Mouse (Mus musculus): ENCODE measurements around the gene Sla2. TPM values are rescaled to one million over a fixed set of nuclear protein-coding genes. Genes with fewer than 3 reads are reported as not detected.
"Not testable (repeated sequence)": the region's sequence is repeated elsewhere in the genome, so short reads cannot be mapped to it uniquely, and the experiment has no call there.

Sla2 gene
- polyA plus RNA-seq, 1 experiment, result 0.67 TPM

DNA sequence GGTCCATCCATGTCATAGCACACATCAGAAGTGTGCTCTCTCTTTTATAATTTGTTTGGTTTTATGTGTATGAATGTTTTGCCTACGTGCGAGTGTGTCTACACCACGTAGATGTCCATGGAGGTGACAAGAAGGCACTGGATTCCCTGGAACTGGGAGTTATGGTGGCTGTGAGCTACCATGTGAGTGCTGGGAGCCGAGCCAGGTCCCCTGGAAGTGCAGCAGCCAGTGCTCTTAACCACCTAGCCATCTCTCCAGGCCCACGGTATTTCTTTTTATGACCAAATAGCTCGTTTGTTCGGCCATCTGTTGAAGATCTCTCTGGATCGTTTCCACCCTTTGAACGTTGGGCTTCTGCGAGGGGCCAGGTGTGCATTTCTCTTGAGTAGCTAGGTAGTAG, 43.7 kb downstream of the Sla2 start:
- 0 out of 2 replicates have a peak, but pooled peaks cover 1% of the 10 kb centered on the region for H3K4me1 ChIP-seq (ENCODE audit: control insufficient read depth, insufficient read depth, low read length)
- H3K4me3 ChIP-seq (ENCODE audit: insufficient read depth, low read length), result no peak overlapping the region
- H3K27ac ChIP-seq (ENCODE audit: insufficient read depth, low read length), result no peak overlapping the region
- no peak for TF ChIP-seq CTCF (IDR thresholded peaks at IDR 0.05; ENCODE audit: extremely low read depth, insufficient read depth, low read length)
- TF ChIP-seq POLR2A (IDR thresholded peaks at IDR 0.05; ENCODE audit: extremely low read depth, insufficient read depth, low read length), result no peak

DNA sequence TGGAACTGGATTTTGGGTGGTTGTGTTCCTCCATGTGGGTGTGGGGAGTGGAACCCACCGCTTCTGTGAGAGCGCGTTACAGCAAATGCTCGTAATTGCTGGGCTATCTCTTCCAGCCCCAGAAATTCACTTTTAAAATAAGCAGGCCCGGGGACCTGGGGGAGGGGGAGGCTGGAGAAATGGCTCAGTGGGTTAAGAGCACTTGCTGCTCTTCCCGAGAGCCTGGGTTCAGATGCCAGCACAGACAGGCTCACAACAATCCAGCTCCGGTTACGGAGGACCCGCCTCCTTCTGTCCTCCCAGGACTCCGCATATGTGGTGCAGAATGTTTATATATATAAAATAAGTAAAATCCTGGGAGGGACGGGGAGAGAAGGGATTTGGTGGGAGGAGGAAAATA, 44.3 kb downstream of the Sla2 start:
- H3K4me3 ChIP-seq (ENCODE audit: insufficient read depth, low read length), result no peak overlapping the region
- H3K27ac ChIP-seq (ENCODE audit: insufficient read depth, low read length), result no peak overlapping the region
- no peak for TF ChIP-seq CTCF (IDR thresholded peaks at IDR 0.05; ENCODE audit: extremely low read depth, insufficient read depth, low read length)
- no peak for TF ChIP-seq POLR2A (IDR thresholded peaks at IDR 0.05; ENCODE audit: extremely low read depth, insufficient read depth, low read length)
- H3K4me1 ChIP-seq (ENCODE audit: control insufficient read depth, insufficient read depth, low read length), result 0 out of 2 replicates have a peak, but pooled peaks cover 1% of the 10 kb centered on the region

DNA sequence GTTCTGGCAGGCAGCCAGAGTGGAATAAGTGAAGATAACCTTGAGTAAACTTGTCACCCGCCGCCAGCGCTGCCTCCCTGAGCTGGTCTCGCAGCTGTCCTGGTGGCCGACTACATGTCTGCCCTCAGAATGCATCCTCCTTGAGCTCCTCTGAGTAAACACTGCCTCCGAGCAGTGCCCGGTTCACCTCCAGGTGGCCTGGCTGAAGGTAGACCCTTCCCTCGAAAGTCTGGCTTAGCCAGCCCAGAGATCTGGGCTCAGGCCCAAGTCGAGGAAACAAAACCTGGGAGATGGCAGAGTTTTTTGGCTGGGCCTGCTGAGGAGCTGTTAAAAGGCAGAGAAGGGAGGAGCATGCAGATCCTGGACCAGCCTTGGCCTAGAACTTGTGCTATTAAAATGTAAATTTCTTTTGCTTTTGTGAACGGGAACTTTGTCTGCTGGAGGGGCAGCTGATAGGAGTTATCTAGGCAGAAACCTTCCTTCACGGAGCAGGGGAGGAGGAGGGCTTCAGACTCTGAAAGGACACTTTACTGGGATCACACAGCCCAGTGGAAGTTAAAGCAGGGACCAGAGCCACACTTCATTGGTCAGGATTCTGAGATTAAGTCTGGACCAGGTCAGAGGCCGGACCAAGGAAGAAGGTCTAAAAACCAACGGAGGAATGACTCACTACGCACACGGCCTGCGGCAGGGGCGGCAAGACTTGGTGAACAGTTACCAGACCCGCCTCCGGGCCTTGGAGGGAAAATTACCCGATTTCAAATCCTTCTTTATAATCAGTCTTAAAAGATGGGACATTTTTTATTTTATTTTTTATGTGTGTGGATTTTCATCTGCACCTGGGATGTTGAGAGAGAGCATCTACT, 44.9 kb downstream of the Sla2 start:
- H3K4me3 ChIP-seq (ENCODE audit: insufficient read depth, low read length), result no peak overlapping the region
- no peak overlapping the region for H3K27ac ChIP-seq (ENCODE audit: insufficient read depth, low read length)
- H3K4me1 ChIP-seq (ENCODE audit: control insufficient read depth, insufficient read depth, low read length), result 0 out of 2 replicates have a peak, but pooled peaks cover 1% of the 10 kb centered on the region
- TF ChIP-seq CTCF (IDR thresholded peaks at IDR 0.05; ENCODE audit: extremely low read depth, insufficient read depth, low read length) (no peak), POLR2A (IDR thresholded peaks at IDR 0.05; ENCODE audit: extremely low read depth, insufficient read depth, low read length) (no peak)

DNA sequence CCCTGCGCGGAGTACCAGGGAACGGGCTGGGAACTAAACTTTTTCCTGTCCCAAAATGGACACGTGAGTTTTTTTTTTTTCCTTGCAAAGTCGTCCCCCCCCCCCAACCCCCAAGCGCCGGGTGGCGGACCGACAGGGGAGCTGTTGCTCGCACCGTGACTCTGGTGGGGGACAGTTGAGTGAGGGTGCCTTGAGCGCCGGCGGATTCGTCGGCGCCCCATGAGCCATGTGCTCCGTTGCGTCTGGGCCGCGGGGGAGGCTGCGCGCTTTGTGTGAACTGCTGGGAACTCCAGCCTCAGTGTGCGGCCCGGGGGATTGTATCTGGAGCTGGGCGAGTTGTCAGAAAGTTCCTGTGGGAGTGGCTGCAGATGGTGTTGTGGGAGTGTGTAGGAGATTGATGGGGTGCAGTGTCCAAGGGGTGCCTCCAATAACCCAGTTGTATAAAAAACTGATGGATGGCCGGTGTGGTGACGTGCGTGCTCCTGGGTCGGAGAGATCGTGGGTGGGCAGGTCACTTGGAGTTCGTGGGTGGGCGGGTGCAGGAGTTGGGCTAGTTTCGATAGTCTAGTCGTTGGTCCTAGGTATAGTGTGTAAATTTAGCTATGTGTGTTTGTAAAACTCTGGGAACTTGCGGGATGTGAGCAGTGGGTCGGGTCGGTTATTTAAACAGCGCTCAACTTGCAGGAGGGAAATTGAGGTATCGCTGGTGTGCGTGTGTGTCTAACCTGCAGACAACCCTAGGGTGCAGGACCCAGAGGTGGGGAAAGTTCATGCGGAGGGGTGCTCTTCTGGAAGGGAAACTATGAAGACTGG, 45.8 kb downstream of the Sla2 start:
- Histone ChIP-seq H3K4me3 (ENCODE audit: insufficient read depth, low read length) (peak overlapping the region; percentile 1; the same call in 1 of the 2 replicates), H3K4me1 (ENCODE audit: control insufficient read depth, insufficient read depth, low read length) (0 out of 2 replicates have a peak, but pooled peaks cover 1% of the 10 kb centered on the region), H3K27ac (ENCODE audit: insufficient read depth, low read length) (no peak overlapping the region)
- TF ChIP-seq CTCF (IDR thresholded peaks at IDR 0.05; ENCODE audit: extremely low read depth, insufficient read depth, low read length) (no peak), POLR2A (IDR thresholded peaks at IDR 0.05; ENCODE audit: extremely low read depth, insufficient read depth, low read length) (no peak)

DNA sequence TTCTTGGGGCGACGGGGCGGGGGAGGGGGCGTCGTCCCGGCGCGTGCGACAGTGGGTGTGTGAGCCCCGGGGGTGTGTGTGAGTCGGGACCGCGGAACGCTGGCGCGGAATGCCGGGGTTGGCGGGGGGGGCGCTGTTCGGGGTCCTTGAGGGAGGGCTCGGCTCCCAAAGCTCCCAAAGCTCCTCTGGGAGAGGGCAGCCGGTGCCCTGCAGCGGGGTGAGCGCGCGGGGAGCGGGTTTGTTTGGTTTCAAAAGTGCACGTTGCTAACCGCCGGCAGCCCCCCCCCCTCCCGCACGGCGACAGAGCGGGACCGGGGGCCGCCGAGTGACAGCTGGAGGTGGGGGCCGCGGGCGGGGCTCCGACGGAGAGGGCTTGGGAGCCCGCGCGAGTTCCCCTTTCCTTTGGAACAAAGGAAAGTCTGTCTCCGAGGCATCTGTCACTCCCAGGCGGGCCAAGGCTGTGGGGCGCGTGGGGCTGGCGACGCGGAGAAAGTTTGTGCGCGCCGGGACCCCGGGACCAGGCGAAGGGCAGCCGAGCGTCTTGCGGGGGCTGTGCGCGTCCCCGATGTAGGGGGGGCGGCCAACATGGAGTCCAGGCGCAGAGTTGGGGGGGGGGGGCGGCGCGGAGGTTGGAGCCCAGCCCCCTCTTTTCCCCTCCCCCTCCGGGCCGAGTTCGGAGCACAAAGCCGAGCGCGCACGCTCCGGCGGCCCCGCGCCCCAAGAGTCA, 46.5 kb downstream of the Sla2 start:
- TF ChIP-seq POLR2A (IDR thresholded peaks at IDR 0.05; ENCODE audit: extremely low read depth, insufficient read depth, low read length) (no peak), CTCF (IDR thresholded peaks at IDR 0.05; ENCODE audit: extremely low read depth, insufficient read depth, low read length) (no peak)
- H3K4me3 ChIP-seq (ENCODE audit: insufficient read depth, low read length), result peak overlapping the region; percentile 1; the same call in 1 of the 2 replicates
- no peak overlapping the region for H3K27ac ChIP-seq (ENCODE audit: insufficient read depth, low read length)
- 0 out of 2 replicates have a peak, but pooled peaks cover 1% of the 10 kb centered on the region for H3K4me1 ChIP-seq (ENCODE audit: control insufficient read depth, insufficient read depth, low read length)

DNA sequence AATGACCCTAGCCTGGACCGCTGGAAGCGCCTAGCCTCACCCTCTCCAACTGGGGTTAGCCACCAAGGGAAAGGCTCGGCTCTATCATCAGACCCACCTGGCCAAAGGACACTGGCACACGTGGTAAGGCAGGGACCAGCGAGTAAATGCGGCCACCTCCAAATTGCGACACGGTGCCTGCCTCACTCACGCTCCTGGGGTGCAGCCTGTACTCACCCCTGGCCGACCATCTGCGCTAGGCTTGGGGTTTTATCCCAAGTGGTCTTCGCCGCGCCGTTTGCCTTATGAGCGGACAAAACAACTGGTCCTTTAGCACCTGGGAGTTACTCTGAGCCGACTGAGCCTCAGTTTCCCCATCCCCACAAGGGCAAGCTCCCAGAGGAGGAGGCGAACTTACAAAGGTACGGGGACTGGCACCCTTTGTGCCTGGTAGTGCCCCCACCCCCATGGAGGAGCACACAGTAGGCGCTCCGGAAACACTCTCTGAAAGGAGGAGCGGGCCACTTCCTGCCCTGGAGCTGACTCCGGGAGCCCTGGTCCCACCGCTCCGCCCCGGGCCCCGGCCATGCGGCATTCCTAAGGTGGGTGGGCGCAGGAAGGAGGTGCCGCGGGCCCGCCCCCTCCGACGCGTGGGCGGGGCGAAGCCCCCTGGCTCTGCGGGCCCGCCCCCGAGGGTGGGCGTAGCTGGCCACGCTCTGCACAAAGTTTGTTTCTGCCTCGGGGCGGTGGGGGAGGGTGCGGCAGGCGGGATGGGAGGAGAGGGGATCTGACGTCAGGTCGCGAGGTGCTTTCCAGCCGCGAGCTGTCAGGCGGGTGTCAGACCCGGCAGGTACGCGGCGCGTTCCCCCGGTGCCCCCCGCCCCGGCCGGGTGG, 47.4 kb downstream of the Sla2 start, which contains the start of gene Tgif2:
Tgif2 (plus strand) TSS at position 689 of the 873 bp plus-strand sequence.
- H3K4me3 ChIP-seq (ENCODE audit: insufficient read depth, low read length), result peak within 1 kb of the TSS; percentile 1; the same call in 1 of the 2 replicates
- no peak for TF ChIP-seq CTCF (IDR thresholded peaks at IDR 0.05; ENCODE audit: extremely low read depth, insufficient read depth, low read length)
- H3K4me1 ChIP-seq (ENCODE audit: control insufficient read depth, insufficient read depth, low read length), result 0 out of 2 replicates have a peak, but pooled peaks cover 1% of the 10 kb centered on the region
- no peak within 1 kb of the TSS for H3K27ac ChIP-seq (ENCODE audit: insufficient read depth, low read length)

DNA sequence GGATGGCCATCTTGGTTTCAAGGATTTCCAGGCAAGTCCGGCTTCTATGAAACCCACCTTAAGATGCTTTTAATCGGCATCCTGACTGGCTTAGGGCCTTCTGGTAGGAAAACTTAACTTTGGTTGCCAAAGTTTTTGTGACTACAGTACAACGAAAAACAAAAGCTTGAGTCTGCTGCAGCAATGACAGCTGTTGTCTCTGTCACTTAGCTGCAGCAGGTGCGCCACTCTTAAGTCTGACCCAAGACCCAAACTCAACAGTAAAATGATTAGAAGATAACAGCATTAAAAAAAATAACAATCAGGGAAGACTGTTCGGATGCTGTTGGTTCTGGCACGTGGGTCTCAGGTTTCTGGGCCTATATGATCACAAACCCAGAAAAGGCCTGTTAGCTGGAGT, 48.2 kb downstream of the Sla2 start:
- H3K27ac ChIP-seq (ENCODE audit: insufficient read depth, low read length), result no peak overlapping the region
- no peak overlapping the region for H3K4me3 ChIP-seq (ENCODE audit: insufficient read depth, low read length)
- TF ChIP-seq POLR2A (IDR thresholded peaks at IDR 0.05; ENCODE audit: extremely low read depth, insufficient read depth, low read length) (no peak), CTCF (IDR thresholded peaks at IDR 0.05; ENCODE audit: extremely low read depth, insufficient read depth, low read length) (no peak)
- H3K4me1 ChIP-seq (ENCODE audit: control insufficient read depth, insufficient read depth, low read length), result 0 out of 2 replicates have a peak, but pooled peaks cover 1% of the 10 kb centered on the region

DNA sequence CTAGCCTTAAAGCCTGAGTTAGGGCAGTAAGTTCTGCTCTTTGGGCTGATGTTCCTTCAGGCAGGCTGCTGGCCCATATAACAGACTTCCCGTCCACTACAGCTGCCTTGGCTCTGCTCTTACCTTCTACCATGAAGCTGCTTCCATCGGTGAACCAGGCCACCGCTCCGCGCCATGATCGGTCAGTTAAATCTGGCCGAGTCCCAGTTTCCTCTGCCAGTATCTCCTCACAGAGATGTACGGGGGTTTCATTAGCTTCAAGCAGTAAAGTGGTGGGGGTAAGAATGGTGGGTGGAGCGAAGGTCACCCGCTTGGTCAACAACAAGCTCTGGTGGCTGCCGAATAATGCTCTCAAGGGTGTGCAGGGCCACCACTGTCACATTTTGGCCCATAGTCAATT, 52.7 kb downstream of the Sla2 start:
- Histone ChIP-seq H3K4me3 (ENCODE audit: insufficient read depth, low read length) (no peak overlapping the region), H3K27ac (ENCODE audit: insufficient read depth, low read length) (no peak overlapping the region), H3K4me1 (ENCODE audit: control insufficient read depth, insufficient read depth, low read length) (no peaks in the 10 kb centered on the region)
- TF ChIP-seq POLR2A (IDR thresholded peaks at IDR 0.05; ENCODE audit: extremely low read depth, insufficient read depth, low read length) (no peak), CTCF (IDR thresholded peaks at IDR 0.05; ENCODE audit: extremely low read depth, insufficient read depth, low read length) (no peak)

DNA sequence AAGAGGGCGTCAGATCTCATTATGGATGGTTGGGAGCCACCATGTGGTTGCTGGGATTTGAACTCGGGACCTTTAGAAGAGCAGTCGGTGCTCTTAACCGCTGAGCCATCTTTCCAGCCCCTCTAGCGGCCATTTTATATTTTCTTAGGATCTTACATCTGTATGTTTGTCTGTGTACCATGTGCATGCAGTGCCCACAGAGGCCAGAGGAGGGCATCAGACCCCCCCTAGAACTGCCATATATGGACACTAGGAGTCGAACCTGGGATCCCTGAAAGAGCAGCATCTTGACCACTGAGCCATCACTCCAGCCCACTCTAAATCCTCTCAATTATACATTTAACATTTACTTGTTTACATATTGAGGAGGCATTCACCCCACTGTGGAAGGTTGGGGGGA, 61.9 kb downstream of the Sla2 start:
- H3K4me1 ChIP-seq (ENCODE audit: control insufficient read depth, insufficient read depth, low read length); H3K4me3 ChIP-seq (ENCODE audit: insufficient read depth, low read length); H3K27ac ChIP-seq (ENCODE audit: insufficient read depth, low read length): not testable (repeated sequence)

All from cortical plate, adult 2 months (tissue).